Mouse (Mus musculus): ENCODE measurements around the gene Ap3s2. TPM values are rescaled to one million over a fixed set of nuclear protein-coding genes. Genes with fewer than 3 reads are reported as not detected.

The Ap3s2 gene
- 14.8 TPM for polyA plus RNA-seq (2014; fragmentation: Illumina TruSeq; extraction: RNeasy Lipid Tissue Mini Kit (QIAGEN cat#74804); ENCODE audit: low read depth, low replicate concordance)

GRCm38 (mm10) chr7:79920344-79920983, at the start of gene Ap3s2:
Gene Ap3s2, minus strand, starts transcription at chr7:79920649.

GRCm38 (mm10) chr7:79934862-79935510, 14.5 kb upstream of the Ap3s2 start, which contains the start of gene Arpin:
Gene Arpin, minus strand, starts transcription at chr7:79935359.

GRCm38 (mm10) chr7:79860811-79861210, 59.6 kb downstream of the Ap3s2 start, which contains the start of gene Anpep:
Gene Anpep, minus strand, starts transcription at chr7:79861059.

Other genes starting within 250 kb of the Ap3s2 start
- gene Kif7, start 204.9 kb downstream of the Ap3s2 start, polyA plus RNA-seq (2014; fragmentation: Illumina TruSeq; extraction: RNeasy Lipid Tissue Mini Kit (QIAGEN cat#74804); ENCODE audit: low read depth, low replicate concordance) = 1.3 TPM
- 9.8 TPM for gene Plin1, start 187.7 kb downstream of the Ap3s2 start, polyA plus RNA-seq (2014; fragmentation: Illumina TruSeq; extraction: RNeasy Lipid Tissue Mini Kit (QIAGEN cat#74804); ENCODE audit: low read depth, low replicate concordance)
- gene Pex11a, start 177.5 kb downstream of the Ap3s2 start, polyA plus RNA-seq (2014; fragmentation: Illumina TruSeq; extraction: RNeasy Lipid Tissue Mini Kit (QIAGEN cat#74804); ENCODE audit: low read depth, low replicate concordance) = 26.0 TPM
- gene Wdr93, start 177.5 kb downstream of the Ap3s2 start, polyA plus RNA-seq (2014; fragmentation: Illumina TruSeq; extraction: RNeasy Lipid Tissue Mini Kit (QIAGEN cat#74804); ENCODE audit: low read depth, low replicate concordance) = 0.31 TPM
- not detected for gene Mesp1, start 126.9 kb downstream of the Ap3s2 start, polyA plus RNA-seq (2014; fragmentation: Illumina TruSeq; extraction: RNeasy Lipid Tissue Mini Kit (QIAGEN cat#74804); ENCODE audit: low read depth, low replicate concordance)
- gene Mesp2, start 109.9 kb downstream of the Ap3s2 start, polyA plus RNA-seq (2014; fragmentation: Illumina TruSeq; extraction: RNeasy Lipid Tissue Mini Kit (QIAGEN cat#74804); ENCODE audit: low read depth, low replicate concordance) = not detected
- gene Anpep, start 59.6 kb downstream of the Ap3s2 start, polyA plus RNA-seq (2014; fragmentation: Illumina TruSeq; extraction: RNeasy Lipid Tissue Mini Kit (QIAGEN cat#74804); ENCODE audit: low read depth, low replicate concordance) = 17.2 TPM
- 14.6 TPM for gene Arpin, start 14.7 kb upstream of the Ap3s2 start, polyA plus RNA-seq (2014; fragmentation: Illumina TruSeq; extraction: RNeasy Lipid Tissue Mini Kit (QIAGEN cat#74804); ENCODE audit: low read depth, low replicate concordance)
- gene Zfp710, start 104.2 kb upstream of the Ap3s2 start, polyA plus RNA-seq (2014; fragmentation: Illumina TruSeq; extraction: RNeasy Lipid Tissue Mini Kit (QIAGEN cat#74804); ENCODE audit: low read depth, low replicate concordance) = 20.3 TPM
- 2,203 TPM for gene Idh2, start 194.7 kb upstream of the Ap3s2 start, polyA plus RNA-seq (2014; fragmentation: Illumina TruSeq; extraction: RNeasy Lipid Tissue Mini Kit (QIAGEN cat#74804); ENCODE audit: low read depth, low replicate concordance)

Data from heart, adult 10 weeks (tissue).